Mouse (Mus musculus) yolk sac, embryonic 10.5 days (tissue): ENCODE measurements around the gene Popdc2.

Experiments
- DNase-seq: peaks from one replicate; pipeline ENCODE4 v3.0.0-alpha.2; 2017; ENCODE audit warnings: low spot score

Gene Popdc2

DNA sequence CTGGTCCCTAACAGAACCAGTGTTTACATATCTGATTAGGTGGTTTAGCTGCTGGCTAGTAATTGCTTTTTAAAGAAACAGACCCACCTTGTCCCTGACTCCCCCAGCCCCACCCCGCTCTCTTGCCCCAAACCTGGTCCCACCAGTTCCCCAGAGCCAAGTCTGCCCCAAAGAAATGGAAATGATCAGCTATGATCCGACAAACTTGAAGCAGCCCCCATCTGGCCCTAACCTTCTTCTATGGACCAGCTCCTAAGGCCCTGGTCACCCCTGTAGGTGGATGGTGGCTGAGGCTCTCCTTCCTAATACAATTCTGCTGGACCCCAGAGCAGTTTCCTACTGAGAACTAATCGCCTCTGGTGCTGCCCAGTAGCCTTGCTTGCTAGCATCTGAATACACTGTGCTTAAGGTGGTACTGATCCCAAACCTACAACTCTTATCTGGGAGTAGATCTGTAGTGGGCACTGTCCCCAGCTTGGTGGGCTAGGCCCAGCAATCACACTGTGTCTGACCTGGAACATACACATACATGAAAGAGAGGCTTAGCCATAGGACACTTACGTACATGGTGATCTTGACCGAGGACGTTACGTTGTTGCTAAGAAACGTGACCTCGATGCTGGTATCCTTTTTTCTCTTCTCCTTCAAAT is 38.4 kb downstream of the Popdc2 start:
- no peak for DNase-seq

DNA sequence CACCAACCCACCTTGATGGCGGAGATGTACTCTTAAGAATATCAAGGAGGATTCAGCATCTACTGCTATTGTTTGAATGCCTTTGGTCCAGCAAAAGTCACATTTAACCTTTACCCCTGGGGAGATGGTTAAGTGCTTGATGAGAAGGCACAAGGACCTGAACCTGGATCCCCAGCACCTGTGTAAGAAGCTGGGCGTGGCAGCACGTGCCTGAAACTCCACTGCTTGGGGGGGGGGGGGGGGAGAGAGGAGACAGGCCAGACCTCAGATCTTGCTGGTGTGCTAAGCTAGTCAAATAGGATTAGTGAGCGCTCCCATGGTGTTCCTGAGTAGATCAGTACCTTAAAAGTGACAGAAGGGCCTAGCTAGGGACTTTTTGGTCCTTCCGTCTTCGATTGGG is 39.5 kb downstream of the Popdc2 start:
- no peak for DNase-seq

DNA sequence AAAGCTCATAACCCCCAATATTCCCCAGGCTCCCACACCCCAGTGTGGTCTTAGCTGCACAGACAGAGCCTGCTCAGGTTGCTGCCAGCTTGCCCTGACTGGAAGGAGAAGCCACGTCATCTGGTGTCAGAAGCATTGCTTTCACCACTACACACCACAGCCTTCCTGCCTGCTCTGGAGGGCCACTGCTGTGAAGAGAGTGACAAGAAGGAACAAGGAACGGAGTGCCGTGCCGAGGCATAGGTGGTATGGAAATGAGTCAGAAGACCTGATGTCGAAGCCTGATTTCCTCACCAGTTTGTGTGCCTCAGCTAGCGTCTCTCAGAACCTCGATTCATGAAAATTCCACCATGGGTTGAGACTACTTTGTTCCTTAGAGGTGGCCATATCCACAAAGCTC is 41.6 kb downstream of the Popdc2 start:
- no peak for DNase-seq

DNA sequence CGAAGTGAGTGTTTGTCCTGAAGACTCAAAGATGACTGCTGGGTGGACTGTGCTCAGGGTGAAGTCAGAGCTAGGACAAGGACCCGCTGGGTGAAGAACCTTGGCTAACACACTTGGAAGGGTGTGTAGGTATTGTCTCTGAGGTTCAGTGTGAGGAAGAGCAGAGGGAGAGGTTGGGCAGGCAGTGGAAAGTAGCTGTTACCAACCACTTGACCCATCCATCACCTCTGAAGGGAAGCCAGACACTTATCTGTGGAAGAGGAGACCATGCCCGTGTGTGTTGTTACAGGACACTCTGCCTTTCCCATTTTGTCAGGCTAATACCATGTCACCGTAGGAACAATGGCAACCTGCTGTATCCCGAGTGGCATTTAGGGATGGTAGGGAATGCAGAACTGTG is 44.3 kb downstream of the Popdc2 start:
- DNase-seq, result no peak

DNA sequence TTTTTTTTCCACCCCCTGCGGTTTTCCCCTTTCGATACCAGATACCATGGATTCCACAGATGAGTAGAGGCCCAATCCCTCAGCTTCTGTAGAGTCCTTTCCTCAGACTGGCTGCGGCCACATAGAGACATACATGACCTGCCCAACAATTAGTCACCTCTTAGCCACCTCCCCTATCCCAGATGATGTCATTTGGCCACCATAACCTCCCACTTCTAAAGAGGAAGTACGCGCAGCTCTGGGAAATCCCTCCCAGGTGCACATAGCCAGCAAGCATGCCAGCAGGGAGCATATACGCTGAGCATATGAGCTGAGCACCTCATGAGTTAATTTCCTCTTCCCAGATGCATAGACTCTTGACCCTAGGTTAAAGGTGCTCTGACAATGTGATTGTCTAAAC is 44.7 kb downstream of the Popdc2 start:
- no peak for DNase-seq

DNA sequence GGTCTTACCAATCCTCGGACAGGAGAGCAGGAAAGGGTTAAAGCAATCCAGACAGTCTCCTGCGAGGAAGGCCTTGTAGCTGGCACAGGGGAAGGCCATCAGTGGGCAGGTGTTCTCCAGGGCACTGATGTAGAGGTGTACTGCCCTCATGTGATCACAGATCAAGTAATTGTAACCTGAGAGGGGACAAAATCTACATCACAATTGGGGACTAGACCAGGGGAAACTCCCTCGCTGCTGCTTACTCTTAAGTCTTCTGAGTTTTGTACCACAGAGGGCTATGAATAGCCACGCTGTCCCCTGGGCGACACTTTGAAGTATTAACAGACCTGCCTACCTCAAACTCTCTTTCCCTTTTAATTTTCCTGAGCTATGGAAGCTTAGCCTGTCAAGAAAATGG is 45.6 kb downstream of the Popdc2 start:
- no peak for DNase-seq

DNA sequence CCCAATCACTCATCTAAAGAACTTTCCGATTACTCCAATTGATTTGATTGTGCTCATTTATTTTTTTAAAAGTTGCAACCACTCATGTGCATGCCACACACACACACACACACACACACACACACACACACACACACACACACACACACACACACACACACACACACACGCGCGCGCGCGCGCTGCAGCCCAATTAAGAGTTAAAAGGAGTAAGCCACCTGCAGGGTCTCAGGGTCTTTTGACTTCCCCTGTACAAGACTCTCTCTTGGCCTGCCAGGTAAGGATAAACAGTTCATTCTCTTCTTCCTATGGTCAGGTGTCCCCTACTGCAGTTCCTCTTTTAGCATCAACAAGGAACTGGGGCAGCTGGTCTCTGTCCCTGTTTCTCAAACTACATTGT is 46.4 kb downstream of the Popdc2 start:
- DNase-seq, result no peak

DNA sequence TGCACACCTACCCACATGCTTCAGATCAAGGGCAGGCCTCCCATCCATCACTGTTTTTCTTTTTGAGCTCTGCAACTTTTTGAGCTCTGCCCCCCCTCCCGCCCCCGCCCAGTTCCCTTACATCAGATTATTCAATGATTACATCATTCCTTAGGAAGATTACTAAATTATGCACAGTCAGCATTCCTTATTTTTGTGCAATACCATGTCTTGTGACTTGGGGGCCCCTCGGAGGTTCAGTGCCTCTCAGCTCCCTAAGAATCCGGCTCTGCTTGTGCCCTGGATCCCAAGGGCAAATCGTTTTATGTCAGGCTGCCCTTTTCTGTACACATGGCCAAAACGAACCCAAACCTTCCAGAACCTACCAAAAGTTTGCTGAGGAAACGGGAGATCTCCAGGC is 52.9 kb downstream of the Popdc2 start:
- no peak for DNase-seq

DNA sequence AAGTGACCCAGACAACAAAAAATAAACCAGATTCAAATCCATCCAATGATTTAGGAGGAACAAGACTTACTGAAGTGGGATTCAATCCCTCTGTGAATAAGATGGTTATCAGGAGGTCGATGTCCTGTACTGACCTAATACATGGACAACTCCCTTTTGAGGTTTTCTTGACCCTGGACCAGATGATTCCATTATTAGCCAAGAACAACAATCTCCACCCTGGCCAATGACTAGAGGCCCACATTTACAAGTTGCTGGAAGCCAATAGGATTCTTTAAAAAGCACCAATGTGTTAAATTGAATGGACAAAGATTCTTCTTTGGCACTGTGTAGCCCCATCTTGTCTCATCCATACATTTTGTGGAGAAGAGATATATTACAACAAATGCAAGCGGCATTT is 63.4 kb downstream of the Popdc2 start:
- DNase-seq, result no peak

DNA sequence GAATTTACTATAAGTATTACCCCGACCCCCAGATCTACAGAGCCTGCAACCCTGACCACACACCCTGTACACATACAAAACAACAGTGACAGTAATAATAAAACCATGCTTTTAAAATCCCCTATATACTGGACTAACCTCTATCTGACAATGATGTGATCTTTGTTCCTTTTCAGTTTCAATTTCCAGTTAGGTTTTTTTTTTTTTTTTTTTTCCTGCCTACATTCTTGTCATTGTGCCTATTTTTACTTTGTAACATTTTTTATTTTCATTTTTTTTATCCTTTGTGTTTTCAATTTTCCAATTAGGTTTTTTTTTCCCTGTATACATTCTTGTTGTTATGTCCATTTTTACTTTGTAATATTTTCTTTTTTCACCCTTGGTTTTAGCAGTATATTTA is 63.8 kb downstream of the Popdc2 start:
- no peak for DNase-seq
